Mouse (Mus musculus): ENCODE data around the gene Gm15293.
"Not testable (repeated sequence)": the region's sequence is repeated elsewhere in the genome, so short reads cannot be mapped to it uniquely, and the experiment has no call there.

DNA sequence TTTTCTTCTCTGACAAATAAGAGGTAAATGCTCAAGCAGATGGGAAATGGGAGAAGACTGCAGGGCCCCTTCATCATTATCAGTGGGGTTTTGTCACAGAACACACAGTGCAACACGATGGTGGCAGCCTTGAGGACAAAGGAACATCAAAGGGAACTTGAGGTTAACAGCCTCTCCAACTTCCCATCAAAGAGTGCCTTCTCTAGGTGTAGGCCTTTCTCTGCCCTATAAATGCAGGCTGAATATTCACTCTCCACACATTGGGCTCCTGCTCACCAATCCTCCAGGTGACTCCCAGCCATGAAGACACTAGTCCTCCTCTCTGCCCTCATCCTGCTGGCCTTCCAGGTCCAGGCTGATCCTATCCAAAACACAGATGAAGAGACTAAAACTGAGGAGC lies 10.0 kb upstream of the Gm15293 start, which contains the start of gene Defa31:
- not testable (repeated sequence) for TF ChIP-seq CTCF (IDR thresholded peaks at IDR 0.05); EP300 (IDR thresholded peaks at IDR 0.05; ENCODE audit: insufficient read depth, low read depth, low read length)
